Mouse (Mus musculus) ovary, postnatal 36 days (tissue): ENCODE results near the gene Actl6b.

Source experiments
- DNase-seq: peaks from one replicate; pipeline ENCODE4 v3.0.0; 2022; ENCODE audit warnings: low spot score, mixed read lengths

Gene Actl6b

GRCm38 (mm10) chr5:137529221-137529995 is 23.9 kb upstream of the Actl6b start:
- DNase-seq: no peak

GRCm38 (mm10) chr5:137530075-137530474 is 23.2 kb upstream of the Actl6b start:
- no peak for DNase-seq

- peak; percentile 63 for DNase-seq
These were observed 22.5 kb upstream of the Actl6b start for GRCm38 (mm10) chr5:137530588-137531413.

- DNase-seq: peak; percentile 63
These were observed 21.7 kb upstream of the Actl6b start for GRCm38 (mm10) chr5:137531414-137532130.

GRCm38 (mm10) chr5:137532131-137532807 is 21.0 kb upstream of the Actl6b start:
- peak; percentile 40 for DNase-seq

- DNase-seq: no peak
These were observed 20.6 kb upstream of the Actl6b start for GRCm38 (mm10) chr5:137532808-137533116.

GRCm38 (mm10) chr5:137533117-137533827 is 20.0 kb upstream of the Actl6b start, which contains the start of the genes Epo and Gnb2:
TSS of gene Epo (minus strand) at chr5:137533242.
TSS of gene Gnb2 (minus strand) at chr5:137533510.
- DNase-seq: peak; percentile 98

GRCm38 (mm10) chr5:137534762-137535161 is 18.6 kb upstream of the Actl6b start:
- no peak for DNase-seq

GRCm38 (mm10) chr5:137535318-137535717 is 18.0 kb upstream of the Actl6b start:
- DNase-seq: no peak

- DNase-seq: no peak
These were observed 15.9 kb upstream of the Actl6b start for GRCm38 (mm10) chr5:137537461-137537860.

GRCm38 (mm10) chr5:137539291-137539801 is 14.0 kb upstream of the Actl6b start:
- DNase-seq: no peak

- no peak for DNase-seq
These were observed 12.3 kb upstream of the Actl6b start for GRCm38 (mm10) chr5:137540991-137541390.

GRCm38 (mm10) chr5:137541768-137542540 is 11.4 kb upstream of the Actl6b start:
- peak; percentile 24 for DNase-seq

- DNase-seq: no peak
These were observed 8.4 kb upstream of the Actl6b start for GRCm38 (mm10) chr5:137544926-137545325.

- no peak for DNase-seq
These were observed 7.7 kb upstream of the Actl6b start for GRCm38 (mm10) chr5:137545596-137545995.

- no peak for DNase-seq
These were observed 3.5 kb upstream of the Actl6b start for GRCm38 (mm10) chr5:137549840-137550239.

GRCm38 (mm10) chr5:137551119-137551518 is 2.2 kb upstream of the Actl6b start:
- no peak for DNase-seq

GRCm38 (mm10) chr5:137553000-137553399 is 317 bp upstream of the Actl6b start:
- no peak for DNase-seq

- no peak for DNase-seq
These were observed 581 bp downstream of the Actl6b start for GRCm38 (mm10) chr5:137553898-137554297.

- no peak for DNase-seq
These were observed 8.2 kb downstream of the Actl6b start for GRCm38 (mm10) chr5:137561556-137561955.
